Mouse (Mus musculus) effector memory CD4-positive, alpha-beta T cell, adult 7 months (primary cell): ENCODE measurements around the gene Rxra. TPM values are rescaled to one million over a fixed set of nuclear protein-coding genes. Genes with fewer than 3 reads are reported as not detected.

Experiments used
- polyA plus RNA-seq: library from polyadenylated mRNA; unstranded; fragments of 100-300 nt; shearing (Covaris generic); gene quantifications from one replicate; pipeline ENCODE4 v1.2.1, GENCODE M21; 2017

Rxra gene
- 5.7 TPM for polyA plus RNA-seq

GRCm38 (mm10) chr2:27676106-27676477 lies at the start of gene Rxra:
Rxra (plus strand) TSS chr2:27676440.

Other genes starting within 250 kb of the Rxra start
- 1.2 TPM for gene Vav2, start 249.4 kb upstream of the Rxra start, polyA plus RNA-seq
- 0.27 TPM for gene Brd3os, start 234.1 kb upstream of the Rxra start, polyA plus RNA-seq
- 25.8 TPM for gene Brd3, start 168.8 kb upstream of the Rxra start, polyA plus RNA-seq
- 33.8 TPM for gene Wdr5, start 161.3 kb upstream of the Rxra start, polyA plus RNA-seq
- not detected for gene Col5a1, start 210.0 kb downstream of the Rxra start, polyA plus RNA-seq